Mouse (Mus musculus) frontal cortex, postnatal 25 days (tissue): ENCODE data around the gene H3f3a.
"Not testable (repeated sequence)": the region's sequence is repeated elsewhere in the genome, so short reads cannot be mapped to it uniquely, and the experiment has no call there.

Experiments used
- DNase-seq, 2 experiments: peaks; one replicate each; pipeline ENCODE4 v3.0.0; 2022; ENCODE audit warnings: low spot score in 2 of 2

The H3f3a gene

DNA sequence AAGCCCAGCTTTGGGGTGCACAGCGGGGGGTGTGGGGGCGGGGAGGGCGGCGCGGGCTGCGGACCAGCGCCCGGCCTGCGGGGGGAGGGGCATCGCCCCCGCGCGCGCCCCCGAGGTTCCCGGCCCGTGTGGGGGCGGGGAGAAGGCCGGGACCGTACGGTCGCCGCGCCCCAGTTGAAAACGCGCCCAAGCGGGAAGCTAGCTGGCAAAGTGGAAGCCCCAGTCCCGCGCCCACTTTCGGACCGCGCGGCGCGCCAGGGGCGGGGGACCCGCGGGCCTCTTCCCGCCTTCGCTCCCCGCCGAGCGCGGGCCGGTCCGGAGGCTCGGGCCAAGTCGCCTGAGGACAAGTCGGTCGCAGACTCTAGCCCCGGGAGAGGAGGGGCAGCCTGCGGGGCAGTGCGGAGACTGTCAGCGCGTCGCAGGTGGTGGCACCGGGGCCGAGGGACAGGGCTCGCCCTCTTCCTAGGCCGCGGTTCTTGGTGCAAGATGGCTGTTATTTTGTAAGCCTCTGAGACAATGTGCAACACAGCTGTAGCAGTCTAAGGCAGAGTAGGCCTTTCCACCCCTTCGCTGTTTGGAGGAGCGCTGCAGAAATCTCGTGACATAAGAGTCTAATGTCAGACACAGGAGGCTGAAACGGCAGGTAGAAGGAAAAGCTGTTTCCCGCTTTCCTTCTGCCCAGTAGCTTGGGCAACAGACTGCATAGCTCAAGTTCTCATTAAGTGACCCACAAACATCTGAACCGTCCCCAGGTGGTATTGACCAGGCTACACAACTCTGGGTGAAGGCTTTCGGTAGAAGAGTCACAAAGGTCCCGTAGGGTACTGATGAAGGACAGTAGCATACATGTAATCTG is at the start of gene H3f3a:
Gene H3f3a, minus strand, starts transcription at position 59 of the 856 bp plus-strand sequence.
- DNase-seq = peak in 1 of 2 experiments; percentile 60

DNA sequence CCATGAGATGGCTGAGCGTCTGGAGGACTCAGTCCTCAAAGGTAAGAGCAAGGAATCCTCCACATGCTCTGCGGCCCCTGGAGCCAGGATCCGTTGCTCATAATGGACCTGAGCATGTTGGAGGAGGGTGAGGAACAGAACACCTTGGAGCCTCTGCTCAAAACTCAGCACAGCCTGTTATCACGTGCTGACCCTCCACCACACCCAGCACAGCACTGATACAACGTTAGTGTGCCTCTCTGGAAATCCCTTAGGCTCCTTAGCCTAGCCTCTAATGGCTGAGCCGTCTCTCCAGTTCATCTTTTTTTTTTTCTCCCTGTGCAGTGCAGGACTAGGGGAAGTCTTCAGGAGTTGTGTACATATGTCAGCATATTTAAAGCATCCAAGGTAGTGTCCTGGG is 46.3 kb upstream of the H3f3a start:
- DNase-seq = no peak

DNA sequence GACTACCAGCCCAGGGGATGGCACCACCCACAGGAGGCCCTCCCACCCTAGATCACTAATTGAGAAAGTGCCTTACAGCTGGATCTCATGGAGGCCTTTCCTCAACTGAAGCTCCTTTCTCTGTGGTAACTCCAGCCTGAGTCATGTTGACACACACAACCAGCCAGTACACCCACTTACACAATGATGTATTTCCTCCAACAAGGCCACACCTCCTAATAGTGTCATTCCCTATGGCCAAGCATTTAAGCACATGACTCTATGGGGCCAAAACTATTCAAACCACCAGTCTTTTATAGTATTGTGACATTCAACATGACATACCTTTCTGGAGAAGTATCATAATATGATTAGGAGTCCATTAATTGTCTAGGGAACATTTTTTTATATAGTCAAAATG is 45.0 kb upstream of the H3f3a start:
- DNase-seq = no peak

DNA sequence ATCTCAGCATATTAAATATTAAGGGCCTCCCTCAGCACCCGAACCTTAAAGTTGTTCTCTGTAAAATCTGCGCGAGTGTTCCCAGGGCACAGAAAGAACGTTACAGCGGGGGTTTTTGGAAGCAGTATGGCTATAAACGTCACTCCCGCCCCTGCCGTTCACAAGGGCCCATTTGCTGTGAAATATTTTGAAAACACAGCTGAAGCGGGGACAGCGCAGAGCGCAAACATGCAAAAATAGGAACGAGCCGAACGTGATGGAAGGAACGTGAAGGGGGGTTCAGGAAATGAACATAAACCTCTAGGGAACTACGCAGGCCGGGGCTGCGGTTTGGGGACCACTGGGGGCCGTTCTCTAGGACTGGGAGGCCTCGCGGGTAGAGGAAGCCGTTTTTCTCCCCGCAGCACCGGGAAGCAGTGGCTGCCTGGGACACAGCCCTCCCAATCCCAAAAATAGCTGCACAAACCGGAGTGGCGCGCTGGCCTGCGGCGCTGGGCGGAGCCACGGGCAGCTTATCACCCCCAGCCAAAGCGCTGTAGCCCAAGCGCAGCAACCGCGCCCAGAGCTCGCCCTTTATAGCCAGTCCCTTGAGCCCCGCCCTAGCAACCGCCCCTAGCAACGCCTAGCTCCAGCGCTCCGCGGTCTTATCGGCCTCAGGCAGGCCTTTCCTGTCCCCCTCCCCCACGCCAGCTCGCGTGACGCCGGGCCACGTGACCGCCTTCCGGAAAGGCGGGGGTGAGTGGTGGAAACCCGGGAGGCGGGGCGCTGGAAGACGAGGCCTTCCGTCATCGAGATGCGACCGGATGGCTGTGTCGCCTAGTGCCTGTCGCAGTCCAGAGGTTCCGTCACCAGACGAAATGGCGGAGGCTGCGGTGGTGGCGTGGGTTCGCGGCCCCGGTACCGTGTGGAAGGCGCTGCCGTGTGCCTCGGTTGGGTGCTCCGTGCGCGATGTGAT is 36.9 kb upstream of the H3f3a start, which contains the start of gene Sde2:
Gene Sde2, plus strand, starts transcription at position 812 of the 955 bp plus-strand sequence.
- peak; percentile 99 to 100 for DNase-seq

DNA sequence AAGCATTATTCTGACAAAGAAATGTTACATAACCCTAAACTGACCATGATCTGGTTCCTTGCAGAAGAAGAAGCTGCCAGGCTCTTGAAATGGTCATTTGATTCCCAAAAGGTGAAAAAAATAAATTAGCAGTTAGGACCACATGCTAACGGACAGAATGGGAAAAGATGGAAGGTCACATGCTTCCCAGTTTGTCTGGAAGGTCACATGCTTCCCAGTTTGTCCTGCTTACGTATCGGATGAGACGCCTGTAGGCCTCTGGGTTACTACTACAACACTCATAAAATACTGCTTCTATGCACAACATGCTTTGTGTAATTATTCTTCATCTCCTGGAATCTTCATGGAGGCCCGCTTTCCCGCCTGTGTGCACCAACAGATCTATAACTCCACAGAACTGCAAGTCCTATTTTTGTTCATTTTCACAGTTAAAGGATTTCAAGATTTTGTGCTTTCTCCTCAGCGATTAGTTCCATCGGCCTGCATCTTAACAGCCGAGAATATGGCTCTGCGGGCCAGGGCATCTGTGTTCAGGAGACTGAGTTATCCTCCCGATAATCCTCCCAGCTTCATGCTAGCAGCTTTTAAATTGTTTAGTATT is 36.1 kb upstream of the H3f3a start:
- DNase-seq = peak; percentile 7 to 8

- peak; percentile 17 to 18 for DNase-seq
Observed at GRCm38 (mm10) chr1:180848511-180849241, 34.9 kb upstream of the H3f3a start.

- peak; percentile 32 to 42 for DNase-seq
Observed at GRCm38 (mm10) chr1:180848114-180848510, 34.4 kb upstream of the H3f3a start.

- DNase-seq = no peak
Observed at GRCm38 (mm10) chr1:180841561-180842300, 28.0 kb upstream of the H3f3a start.

- no peak for DNase-seq
Observed at GRCm38 (mm10) chr1:180839201-180839910, 25.6 kb upstream of the H3f3a start.

DNA sequence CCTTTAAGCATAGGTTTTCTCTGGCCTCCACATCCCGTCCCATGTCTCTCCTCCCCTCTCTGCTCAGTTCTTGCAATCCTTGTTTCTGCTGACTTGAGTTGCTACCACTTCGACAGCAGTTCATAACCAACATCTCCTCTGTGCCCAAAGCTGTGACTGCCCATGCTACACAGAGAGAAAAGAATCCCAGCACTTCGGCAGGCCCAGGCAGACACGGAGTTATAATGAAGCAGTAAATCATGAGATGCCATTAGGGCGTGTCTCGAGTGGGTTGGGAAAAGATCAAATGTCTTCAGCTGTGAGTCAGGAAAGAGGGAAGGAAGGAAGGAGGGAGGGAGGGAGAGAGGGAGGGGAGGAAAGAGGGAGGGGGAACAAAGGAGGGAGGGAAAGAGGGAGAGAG is 24.3 kb upstream of the H3f3a start:
- no peak for DNase-seq

DNA sequence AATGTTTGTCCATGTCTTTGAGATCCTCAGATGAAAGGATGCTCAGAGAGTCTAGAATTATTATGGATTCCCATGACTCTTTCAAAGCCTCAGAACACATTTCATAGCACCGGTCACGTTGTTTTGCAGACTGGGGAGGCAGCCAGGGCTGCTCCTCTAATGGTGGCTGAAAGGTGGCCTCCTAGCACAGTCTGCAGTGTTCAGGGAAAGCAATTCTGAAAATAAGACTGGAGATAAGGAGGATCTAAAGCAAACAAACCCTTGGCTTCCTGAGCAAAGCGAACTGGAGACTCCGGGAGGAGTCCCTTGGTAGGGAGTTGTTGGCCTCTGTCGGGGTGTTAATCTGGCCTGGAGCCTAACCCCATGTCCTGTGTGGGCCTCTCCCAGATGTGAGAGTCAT is 23.4 kb upstream of the H3f3a start:
- DNase-seq = no peak

- not testable (repeated sequence) for DNase-seq
Observed at GRCm38 (mm10) chr1:180836467-180836866, 22.7 kb upstream of the H3f3a start.

DNA sequence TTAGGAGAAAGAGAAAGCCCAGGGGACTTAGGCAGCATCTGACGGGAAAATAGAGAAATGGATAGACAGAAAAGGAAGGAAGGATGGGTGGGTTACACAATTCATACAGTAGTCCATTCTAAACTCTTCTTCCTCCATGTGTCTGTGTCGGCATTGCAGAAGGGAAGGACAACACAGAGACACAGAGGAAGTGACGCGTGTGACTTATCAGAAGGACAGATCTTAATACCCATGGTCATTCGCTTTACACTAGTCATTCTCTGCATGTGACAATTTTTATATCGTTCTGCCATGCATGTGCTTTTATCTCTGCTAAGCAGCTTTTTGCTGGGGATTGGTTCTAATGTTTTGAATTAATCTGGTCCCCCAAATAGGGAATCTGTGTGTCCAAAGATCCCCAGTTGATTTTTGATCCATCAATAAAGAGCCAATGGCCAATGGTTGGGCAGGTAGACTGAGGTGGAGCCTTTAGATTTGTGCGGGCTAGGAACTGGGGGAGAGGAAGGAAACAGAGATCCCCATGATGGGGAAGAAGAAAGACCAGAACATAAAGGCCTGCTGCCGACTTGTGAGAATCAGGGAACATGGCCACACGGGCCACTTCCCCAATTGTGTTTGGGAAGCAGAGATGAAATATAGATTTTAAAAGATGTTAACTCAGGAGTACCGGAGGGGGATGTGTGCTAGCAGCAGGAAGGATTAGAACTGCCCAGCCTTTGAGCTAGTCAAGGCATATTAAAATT is 21.7 kb upstream of the H3f3a start:
- no peak for DNase-seq

GRCm38 (mm10) chr1:180830588-180831346 is 17.0 kb upstream of the H3f3a start:
- no peak for DNase-seq

DNA sequence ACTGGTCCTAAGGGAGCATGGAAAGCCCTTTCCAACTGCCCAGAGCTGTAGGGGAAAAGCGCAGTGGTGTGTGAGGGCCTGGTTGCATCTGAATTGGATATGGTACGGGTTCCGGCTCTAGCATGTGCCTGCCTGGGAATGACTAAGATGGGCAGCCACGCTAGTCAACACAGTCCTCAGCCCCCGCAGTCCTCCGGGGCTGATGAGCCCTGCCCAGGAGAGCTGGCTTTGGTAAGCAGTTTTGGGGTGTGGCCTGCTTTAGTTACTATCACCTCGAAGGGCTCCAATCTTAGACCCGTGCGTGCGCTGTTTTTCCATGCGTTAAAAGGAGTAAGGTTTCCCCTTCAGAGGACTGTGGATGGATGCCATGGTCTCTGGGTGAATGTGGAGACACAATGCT is 16.4 kb upstream of the H3f3a start:
- DNase-seq = no peak

DNA sequence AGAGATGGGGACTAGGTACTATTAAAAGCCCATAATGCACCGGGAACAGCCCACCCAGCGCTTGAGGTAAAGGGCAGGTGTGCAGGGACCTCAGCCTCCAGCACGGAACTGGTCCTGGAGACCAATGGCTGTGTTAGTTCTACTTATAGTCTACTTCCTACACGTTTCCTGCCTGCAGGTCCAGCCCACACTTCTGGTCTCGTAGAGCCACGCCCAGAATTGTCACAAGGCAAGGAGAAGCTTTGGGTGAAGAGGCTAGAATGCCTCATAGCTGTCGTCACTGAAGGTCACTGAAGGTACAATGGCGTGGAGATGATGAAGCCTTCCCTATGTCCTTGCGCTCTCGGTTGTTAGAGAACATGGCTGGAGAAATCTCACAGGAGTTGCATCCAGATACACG is 16.0 kb upstream of the H3f3a start:
- no peak for DNase-seq

- DNase-seq = no peak
Observed at GRCm38 (mm10) chr1:180826634-180827033, 12.9 kb upstream of the H3f3a start.

DNA sequence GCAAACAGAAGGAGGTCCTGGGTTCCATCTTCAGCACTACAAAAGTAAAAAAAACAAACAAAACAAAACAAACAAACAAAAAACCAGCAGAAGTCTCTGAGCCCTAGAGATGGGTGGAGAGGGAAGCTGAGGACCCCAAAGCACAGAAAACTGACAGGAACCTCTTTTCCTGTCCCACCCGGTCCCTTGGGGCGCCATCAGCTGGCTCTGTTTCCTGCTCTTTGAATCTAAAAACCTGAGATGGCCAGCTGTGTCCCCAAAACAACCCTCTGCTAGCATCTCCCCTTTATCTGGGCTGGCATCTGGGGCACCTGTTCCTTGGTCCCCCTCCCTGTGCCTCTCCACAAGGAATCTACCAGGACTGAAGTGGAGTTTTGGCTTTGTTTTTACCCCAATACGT is 11.0 kb upstream of the H3f3a start:
- DNase-seq = no peak

DNA sequence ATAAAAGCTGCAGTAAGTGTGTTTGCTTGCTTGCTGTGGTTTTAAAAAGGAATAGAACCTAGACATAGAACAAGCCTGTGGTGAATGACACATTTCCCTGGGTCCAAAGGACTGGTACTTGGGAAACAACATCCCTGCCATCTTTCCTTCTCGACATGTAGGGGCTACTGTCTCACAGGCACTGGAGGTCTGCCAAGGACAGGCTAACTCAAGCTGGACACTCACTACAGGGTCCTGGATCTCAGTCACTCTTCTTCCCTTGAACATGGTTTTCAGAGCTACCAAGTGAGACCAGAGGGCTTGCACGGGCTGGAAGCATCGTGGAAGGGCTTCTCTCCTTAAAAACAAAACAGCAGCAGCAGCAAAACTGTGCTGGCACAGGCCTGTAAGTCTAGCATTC is 10.0 kb upstream of the H3f3a start:
- DNase-seq = no peak
